Mouse (Mus musculus): ENCODE results near the gene Ptpn11. TPM values are rescaled to one million over a fixed set of nuclear protein-coding genes. Genes with fewer than 3 reads are reported as not detected.

The Ptpn11 gene
- polyA plus RNA-seq, 1 experiment from 2014 or later, result 25.6 TPM

- Histone ChIP-seq H3K27me3 (ENCODE audit: insufficient read depth, low read length) (no peaks in the 10 kb centered on the region), H3K9me3 (ENCODE audit: low read depth, low read length) (no peaks in the 10 kb centered on the region), H3K4me3 (ENCODE audit: low read depth, low read length) (no peak overlapping the region), H3K4me1 (ENCODE audit: insufficient read depth) (no peaks in the 10 kb centered on the region), H3K27ac (ENCODE audit: low read depth) (no peak overlapping the region), H3K36me3 (ENCODE audit: insufficient read depth) (no peaks in the 10 kb centered on the region), H3K4me2 (no peak overlapping the region), H3K9ac (no peak overlapping the region)
- TF ChIP-seq CTCF (IDR thresholded peaks at IDR 0.05; ENCODE audit: low read depth), result no peak
- 42% methylated on average over 3 of the region's 3 CpGs for WGBS
- ATAC-seq (ENCODE audit: insufficient read depth), result no peak
- DNase-seq, result no peak
These were observed 74.3 kb downstream of the Ptpn11 start for GRCm38 (mm10) chr5:121116941-121117340.

GRCm38 (mm10) chr5:121115391-121116157 lies 75.6 kb downstream of the Ptpn11 start:
- Histone ChIP-seq H3K36me3 (ENCODE audit: insufficient read depth) (no peaks in the 10 kb centered on the region), H3K9ac (no peak overlapping the region), H3K27ac (ENCODE audit: low read depth) (no peak overlapping the region), H3K4me3 (ENCODE audit: low read depth, low read length) (no peak overlapping the region), H3K27me3 (ENCODE audit: insufficient read depth, low read length) (no peaks in the 10 kb centered on the region), H3K9me3 (ENCODE audit: low read depth, low read length) (no peaks in the 10 kb centered on the region), H3K4me1 (ENCODE audit: insufficient read depth) (no peaks in the 10 kb centered on the region), H3K4me2 (no peak overlapping the region)
- ATAC-seq (ENCODE audit: insufficient read depth), result no peak
- WGBS, result 60% methylated on average over 8 of the region's 8 CpGs
- TF ChIP-seq CTCF (IDR thresholded peaks at IDR 0.05; ENCODE audit: low read depth), result no peak
- DNase-seq, result no peak

GRCm38 (mm10) chr5:121114151-121114550 lies 77.0 kb downstream of the Ptpn11 start:
- Histone ChIP-seq H3K4me2 (no peak overlapping the region), H3K9ac (no peak overlapping the region), H3K27ac (ENCODE audit: low read depth) (no peak overlapping the region), H3K27me3 (ENCODE audit: insufficient read depth, low read length) (no peaks in the 10 kb centered on the region), H3K4me1 (ENCODE audit: insufficient read depth) (no peaks in the 10 kb centered on the region), H3K9me3 (ENCODE audit: low read depth, low read length) (no peaks in the 10 kb centered on the region), H3K4me3 (ENCODE audit: low read depth, low read length) (no peak overlapping the region), H3K36me3 (ENCODE audit: insufficient read depth) (no peaks in the 10 kb centered on the region)
- TF ChIP-seq CTCF (IDR thresholded peaks at IDR 0.05; ENCODE audit: low read depth), result no peak
- no peak for DNase-seq
- no peak for ATAC-seq (ENCODE audit: insufficient read depth)
- WGBS, result 67% methylated on average over 14 of the region's 14 CpGs

- Histone ChIP-seq H3K4me1 (ENCODE audit: insufficient read depth) (no peaks in the 10 kb centered on the region), H3K4me2 (no peak overlapping the region), H3K36me3 (ENCODE audit: insufficient read depth) (no peaks in the 10 kb centered on the region)
These were observed 78.8 kb downstream of the Ptpn11 start for GRCm38 (mm10) chr5:121112390-121112789.

GRCm38 (mm10) chr5:121111106-121111915 lies 79.9 kb downstream of the Ptpn11 start:
- Histone ChIP-seq H3K4me3 (ENCODE audit: low read depth, low read length) (no peak overlapping the region), H3K4me2 (no peak overlapping the region), H3K9ac (no peak overlapping the region), H3K36me3 (ENCODE audit: insufficient read depth) (no peaks in the 10 kb centered on the region), H3K27me3 (ENCODE audit: insufficient read depth, low read length) (no peaks in the 10 kb centered on the region), H3K9me3 (ENCODE audit: low read depth, low read length) (no peaks in the 10 kb centered on the region), H3K4me1 (ENCODE audit: insufficient read depth) (no peaks in the 10 kb centered on the region), H3K27ac (ENCODE audit: low read depth) (no peak overlapping the region)
- no peak for ATAC-seq (ENCODE audit: insufficient read depth)
- no peak for TF ChIP-seq CTCF (IDR thresholded peaks at IDR 0.05; ENCODE audit: low read depth)
- WGBS, result 86% methylated on average over 18 of the region's 18 CpGs
- DNase-seq, result no peak

More at GRCm38 (mm10) chr5:121112390-121112789, 78.8 kb downstream of the Ptpn11 start:
- no peaks in the 10 kb centered on the region for H3K27me3 ChIP-seq (ENCODE audit: insufficient read depth, low read length)
- no peak for ATAC-seq (ENCODE audit: insufficient read depth)
- no peak overlapping the region for H3K9ac ChIP-seq
- no peak for DNase-seq
- no peak overlapping the region for H3K27ac ChIP-seq (ENCODE audit: low read depth)
- no peaks in the 10 kb centered on the region for H3K9me3 ChIP-seq (ENCODE audit: low read depth, low read length)
- WGBS, result 64% methylated on average over 5 of the region's 5 CpGs
- no peak overlapping the region for H3K4me3 ChIP-seq (ENCODE audit: low read depth, low read length)
- TF ChIP-seq CTCF (IDR thresholded peaks at IDR 0.05; ENCODE audit: low read depth), result peak; percentile 34

GRCm38 (mm10) chr5:121109185-121109584 lies 82.0 kb downstream of the Ptpn11 start:
- no peak for TF ChIP-seq CTCF (IDR thresholded peaks at IDR 0.05; ENCODE audit: low read depth)
- Histone ChIP-seq H3K27ac (ENCODE audit: low read depth) (no peak overlapping the region), H3K9me3 (ENCODE audit: low read depth, low read length) (no peaks in the 10 kb centered on the region), H3K9ac (no peak overlapping the region), H3K4me1 (ENCODE audit: insufficient read depth) (no peaks in the 10 kb centered on the region), H3K36me3 (ENCODE audit: insufficient read depth) (no peaks in the 10 kb centered on the region), H3K4me2 (no peak overlapping the region), H3K4me3 (ENCODE audit: low read depth, low read length) (no peak overlapping the region), H3K27me3 (ENCODE audit: insufficient read depth, low read length) (no peaks in the 10 kb centered on the region)
- 64% methylated on average over 7 of the region's 7 CpGs for WGBS
- DNase-seq (no peak), ATAC-seq (ENCODE audit: insufficient read depth) (no peak)

- no peak for TF ChIP-seq CTCF (IDR thresholded peaks at IDR 0.05; ENCODE audit: low read depth)
- ATAC-seq (ENCODE audit: insufficient read depth), result no peak
- Histone ChIP-seq H3K9me3 (ENCODE audit: low read depth, low read length) (no peaks in the 10 kb centered on the region), H3K4me1 (ENCODE audit: insufficient read depth) (no peaks in the 10 kb centered on the region), H3K4me2 (no peak overlapping the region), H3K27ac (ENCODE audit: low read depth) (no peak overlapping the region), H3K36me3 (ENCODE audit: insufficient read depth) (no peaks in the 10 kb centered on the region), H3K27me3 (ENCODE audit: insufficient read depth, low read length) (no peaks in the 10 kb centered on the region), H3K9ac (no peak overlapping the region), H3K4me3 (ENCODE audit: low read depth, low read length) (no peak overlapping the region)
- 74% methylated on average over 3 of the region's 3 CpGs for WGBS
- no peak for DNase-seq
These were observed 84.3 kb downstream of the Ptpn11 start for GRCm38 (mm10) chr5:121106913-121107312.
